Mouse (Mus musculus): ENCODE measurements around the gene Plpp2. TPM values are rescaled to one million over a fixed set of nuclear protein-coding genes. Genes with fewer than 3 reads are reported as not detected.

The Plpp2 gene
- polyA plus RNA-seq, 1 experiment = 4.1 TPM

DNA sequence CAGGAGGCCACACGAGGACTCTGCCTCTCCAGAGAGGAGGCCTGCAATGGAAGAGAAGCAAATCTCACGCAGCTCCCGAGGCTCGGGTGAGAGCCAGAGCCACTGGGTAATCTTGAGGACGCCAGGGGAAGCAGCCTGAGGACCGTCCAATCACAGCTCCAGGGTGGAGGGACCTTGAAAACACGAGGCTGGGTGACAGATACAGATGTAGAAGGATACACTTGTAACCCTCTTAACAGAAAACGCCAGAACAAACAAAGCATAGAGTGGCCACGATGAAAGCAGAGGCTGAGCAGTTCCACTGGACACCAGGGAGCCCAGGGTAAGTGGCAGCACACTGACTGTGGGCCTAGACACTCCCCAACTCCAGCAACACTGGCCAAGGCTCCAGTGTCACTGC is 16.8 kb upstream of the Plpp2 start:
- H3K36me3 ChIP-seq (ENCODE audit: control insufficient read depth, insufficient read depth, low read length) = no peaks in the 10 kb centered on the region
- H3K4me1 ChIP-seq (ENCODE audit: control insufficient read depth, insufficient read depth, low read length) = peaks cover 22% of the 10 kb centered on the region
- H3K27ac ChIP-seq (ENCODE audit: control insufficient read depth, insufficient read depth, low read depth, low read length) = no peak overlapping the region
- no peak overlapping the region for H3K4me3 ChIP-seq (ENCODE audit: control insufficient read depth, low read depth, low read length)
- H3K27me3 ChIP-seq (ENCODE audit: control insufficient read depth, insufficient read depth, low read length) = no peaks in the 10 kb centered on the region
- no peak for TF ChIP-seq CTCF (IDR thresholded peaks at IDR 0.05; ENCODE audit: control insufficient read depth, insufficient read depth, insufficient replicate concordance, low read depth, low read length)
- TF ChIP-seq POLR2A (IDR thresholded peaks at IDR 0.05; ENCODE audit: control insufficient read depth, low read depth, low read length) = peak; percentile 40; the same call in 1 of the 2 replicates

DNA sequence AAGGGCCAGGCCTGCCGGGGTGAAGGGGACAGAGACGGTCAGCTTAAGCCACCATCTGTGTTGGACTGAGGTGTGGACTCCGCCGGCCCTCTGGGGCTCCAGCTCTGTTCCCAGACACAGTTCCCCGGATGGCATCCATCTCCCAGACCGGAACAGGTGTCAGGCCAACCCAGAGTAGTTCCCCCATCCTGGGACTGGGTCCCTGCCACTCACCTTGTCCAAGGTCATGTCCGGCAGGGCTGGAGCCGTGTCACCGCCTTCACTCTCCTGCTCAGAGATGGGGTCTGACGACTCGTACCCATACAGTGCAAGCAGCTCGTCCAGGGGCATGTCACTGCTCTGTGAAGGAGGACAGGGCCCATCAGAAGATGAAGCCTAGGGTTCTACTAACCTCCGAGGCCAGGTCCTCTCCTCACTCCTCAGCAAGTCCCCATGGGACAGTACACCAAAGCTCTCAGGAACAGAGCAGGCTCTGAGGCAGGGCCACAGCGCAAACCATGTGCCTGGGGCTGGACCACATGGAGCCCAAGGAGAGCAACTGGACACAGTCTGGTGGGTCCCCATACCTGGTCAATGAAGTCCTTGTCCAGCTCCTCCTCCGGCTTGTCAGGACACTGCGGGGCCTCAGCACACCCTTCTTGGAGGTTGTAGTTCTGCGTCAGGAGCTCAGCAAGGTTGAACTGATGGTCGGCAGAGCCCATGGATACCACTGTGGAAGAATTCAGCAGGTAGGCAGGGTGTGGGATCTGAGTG is 15.6 kb upstream of the Plpp2 start:
- TF ChIP-seq POLR2A (IDR thresholded peaks at IDR 0.05; ENCODE audit: control insufficient read depth, low read depth, low read length) = no peak
- TF ChIP-seq CTCF (IDR thresholded peaks at IDR 0.05; ENCODE audit: control insufficient read depth, insufficient read depth, insufficient replicate concordance, low read depth, low read length) = no peak
- no peaks in the 10 kb centered on the region for H3K36me3 ChIP-seq (ENCODE audit: control insufficient read depth, insufficient read depth, low read length)

DNA sequence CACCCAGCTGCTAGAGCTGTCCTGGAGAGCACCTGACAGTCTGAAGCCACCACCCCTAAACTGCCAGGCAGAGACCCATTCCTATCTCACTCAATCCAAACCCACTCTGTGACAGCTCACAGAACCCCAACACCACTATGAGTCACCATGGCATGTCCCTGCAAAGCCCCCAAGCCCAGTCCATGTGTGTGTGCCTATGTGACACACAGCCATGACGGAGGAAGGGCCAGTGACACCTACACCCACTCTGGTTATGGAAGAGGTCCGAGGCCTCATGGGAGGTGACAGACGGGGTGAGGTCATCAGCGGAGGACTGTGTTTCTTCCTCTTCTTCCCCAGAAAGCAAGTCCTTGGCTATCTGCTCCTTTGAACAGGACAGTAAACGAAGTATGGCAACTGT is 14.9 kb upstream of the Plpp2 start:
- Histone ChIP-seq H3K4me1 (ENCODE audit: control insufficient read depth, insufficient read depth, low read length) (peaks cover 9% of the 10 kb centered on the region), H3K4me3 (ENCODE audit: control insufficient read depth, low read depth, low read length) (no peak overlapping the region), H3K36me3 (ENCODE audit: control insufficient read depth, insufficient read depth, low read length) (no peaks in the 10 kb centered on the region), H3K27ac (ENCODE audit: control insufficient read depth, insufficient read depth, low read depth, low read length) (no peak overlapping the region), H3K27me3 (ENCODE audit: control insufficient read depth, insufficient read depth, low read length) (no peaks in the 10 kb centered on the region)
- no peak for TF ChIP-seq POLR2A (IDR thresholded peaks at IDR 0.05; ENCODE audit: control insufficient read depth, low read depth, low read length)
- no peak for TF ChIP-seq CTCF (IDR thresholded peaks at IDR 0.05; ENCODE audit: control insufficient read depth, insufficient read depth, insufficient replicate concordance, low read depth, low read length)

More for the DNA sequence above, 15.6 kb upstream of the Plpp2 start:
- H3K4me3 ChIP-seq (ENCODE audit: control insufficient read depth, low read depth, low read length) = no peak overlapping the region
- no peak overlapping the region for H3K27ac ChIP-seq (ENCODE audit: control insufficient read depth, insufficient read depth, low read depth, low read length)
- peaks cover 14% of the 10 kb centered on the region for H3K4me1 ChIP-seq (ENCODE audit: control insufficient read depth, insufficient read depth, low read length)
- no peaks in the 10 kb centered on the region for H3K27me3 ChIP-seq (ENCODE audit: control insufficient read depth, insufficient read depth, low read length)

DNA sequence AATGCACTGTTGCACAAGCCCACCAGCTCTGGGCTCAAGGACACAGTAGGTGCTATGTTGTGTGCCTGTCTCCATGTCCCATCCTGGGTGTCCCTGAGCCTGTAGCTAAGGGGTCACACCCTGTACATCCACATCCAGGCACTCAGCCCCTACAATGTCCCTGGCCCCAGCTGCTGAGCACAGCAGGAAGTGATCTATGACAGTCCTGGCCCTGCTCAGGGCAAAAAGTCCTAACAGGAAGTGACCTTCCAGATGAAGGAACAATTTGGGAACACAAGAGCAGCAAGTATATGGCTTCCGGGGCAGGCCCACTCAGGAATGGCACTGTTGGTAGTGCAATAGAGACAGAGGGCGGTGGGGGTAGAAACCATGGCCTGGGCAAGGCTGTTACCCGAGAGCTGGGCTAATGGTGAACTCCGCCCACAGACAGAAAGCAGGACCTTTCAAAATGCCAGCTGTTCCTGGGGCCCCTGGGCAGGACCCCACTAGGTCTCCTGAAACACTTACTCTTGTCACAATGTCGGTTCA is 13.6 kb upstream of the Plpp2 start:
- H3K4me3 ChIP-seq (ENCODE audit: control insufficient read depth, low read depth, low read length) = no peak overlapping the region
- no peaks in the 10 kb centered on the region; the same call in 1 of the 2 replicates for H3K4me1 ChIP-seq (ENCODE audit: control insufficient read depth, insufficient read depth, low read length)
- H3K36me3 ChIP-seq (ENCODE audit: control insufficient read depth, insufficient read depth, low read length) = no peaks in the 10 kb centered on the region
- H3K27ac ChIP-seq (ENCODE audit: control insufficient read depth, insufficient read depth, low read depth, low read length) = no peak overlapping the region
- H3K27me3 ChIP-seq (ENCODE audit: control insufficient read depth, insufficient read depth, low read length) = no peaks in the 10 kb centered on the region
- TF ChIP-seq POLR2A (IDR thresholded peaks at IDR 0.05; ENCODE audit: control insufficient read depth, low read depth, low read length) = no peak
- no peak for TF ChIP-seq CTCF (IDR thresholded peaks at IDR 0.05; ENCODE audit: control insufficient read depth, insufficient read depth, insufficient replicate concordance, low read depth, low read length)

DNA sequence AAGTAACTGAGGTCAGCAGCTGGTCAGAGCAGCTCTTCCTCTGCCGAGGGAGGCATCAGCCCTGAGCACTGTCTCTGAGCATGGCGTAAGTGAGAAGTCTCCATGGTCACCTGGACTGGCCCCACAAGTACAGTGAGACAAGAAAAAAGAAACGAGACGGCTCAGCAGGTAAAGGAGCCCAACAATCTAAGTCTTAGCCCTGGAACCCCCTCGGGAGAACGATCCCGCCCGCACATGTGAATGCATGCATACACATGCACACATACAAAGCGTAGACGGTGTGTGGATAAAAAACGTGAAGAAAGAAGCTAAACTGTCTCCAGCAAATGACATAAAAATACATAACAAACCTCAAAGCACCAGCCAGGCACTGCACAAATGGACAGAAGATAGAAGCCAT is 12.9 kb upstream of the Plpp2 start:
- Histone ChIP-seq H3K36me3 (ENCODE audit: control insufficient read depth, insufficient read depth, low read length) (no peaks in the 10 kb centered on the region), H3K4me1 (ENCODE audit: control insufficient read depth, insufficient read depth, low read length) (no peaks in the 10 kb centered on the region; the same call in 1 of the 2 replicates), H3K4me3 (ENCODE audit: control insufficient read depth, low read depth, low read length) (no peak overlapping the region), H3K27me3 (ENCODE audit: control insufficient read depth, insufficient read depth, low read length) (no peaks in the 10 kb centered on the region), H3K27ac (ENCODE audit: control insufficient read depth, insufficient read depth, low read depth, low read length) (no peak overlapping the region)
- TF ChIP-seq CTCF (IDR thresholded peaks at IDR 0.05; ENCODE audit: control insufficient read depth, insufficient read depth, insufficient replicate concordance, low read depth, low read length) (no peak), POLR2A (IDR thresholded peaks at IDR 0.05; ENCODE audit: control insufficient read depth, low read depth, low read length) (no peak)

DNA sequence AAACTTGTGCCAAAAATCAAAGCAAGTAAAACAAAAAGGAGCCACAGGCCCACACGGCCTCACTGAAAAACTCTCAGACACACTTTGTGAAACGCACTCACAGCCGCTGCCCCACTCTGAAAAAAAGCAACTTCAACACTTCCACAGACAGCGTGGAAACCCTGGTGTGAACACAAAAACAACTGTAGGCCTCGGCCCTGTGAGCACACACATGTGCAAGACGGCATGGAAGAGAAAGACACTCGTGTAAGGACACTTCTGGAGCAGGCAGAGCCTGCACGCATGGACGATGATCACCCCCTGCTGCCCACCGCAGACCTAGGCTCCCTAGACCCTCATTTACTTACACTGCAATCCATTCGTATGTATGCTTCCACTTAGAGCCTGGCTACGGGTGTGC is 12.3 kb upstream of the Plpp2 start:
- Histone ChIP-seq H3K36me3 (ENCODE audit: control insufficient read depth, insufficient read depth, low read length) (no peaks in the 10 kb centered on the region), H3K27ac (ENCODE audit: control insufficient read depth, insufficient read depth, low read depth, low read length) (no peak overlapping the region)
- TF ChIP-seq POLR2A (IDR thresholded peaks at IDR 0.05; ENCODE audit: control insufficient read depth, low read depth, low read length) (no peak), CTCF (IDR thresholded peaks at IDR 0.05; ENCODE audit: control insufficient read depth, insufficient read depth, insufficient replicate concordance, low read depth, low read length) (no peak)

DNA sequence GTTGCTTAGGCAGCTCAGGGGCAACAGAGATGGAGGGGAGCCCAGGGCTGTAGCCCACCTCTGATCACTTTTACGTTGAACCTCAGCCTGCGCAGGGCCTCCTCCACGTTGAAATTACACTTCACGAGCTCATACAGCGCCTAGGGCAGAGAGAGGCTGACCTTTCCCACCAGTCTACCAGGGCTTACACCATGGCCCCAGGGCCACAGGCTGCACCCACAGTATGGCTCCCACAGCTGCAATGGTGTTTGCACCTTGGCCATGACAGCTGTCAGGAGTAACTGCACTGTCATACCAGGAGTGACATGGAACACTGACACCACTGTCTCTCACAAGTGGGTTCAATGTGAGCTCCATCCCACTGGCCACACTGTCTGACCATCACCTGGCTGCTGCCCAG is 11.0 kb upstream of the Plpp2 start:
- Histone ChIP-seq H3K4me3 (ENCODE audit: control insufficient read depth, low read depth, low read length) (no peak overlapping the region), H3K4me1 (ENCODE audit: control insufficient read depth, insufficient read depth, low read length) (no peaks in the 10 kb centered on the region), H3K27ac (ENCODE audit: control insufficient read depth, insufficient read depth, low read depth, low read length) (no peak overlapping the region), H3K27me3 (ENCODE audit: control insufficient read depth, insufficient read depth, low read length) (no peaks in the 10 kb centered on the region), H3K36me3 (ENCODE audit: control insufficient read depth, insufficient read depth, low read length) (no peaks in the 10 kb centered on the region)
- no peak for TF ChIP-seq CTCF (IDR thresholded peaks at IDR 0.05; ENCODE audit: control insufficient read depth, insufficient read depth, insufficient replicate concordance, low read depth, low read length)
- TF ChIP-seq POLR2A (IDR thresholded peaks at IDR 0.05; ENCODE audit: control insufficient read depth, low read depth, low read length) = no peak

More for the DNA sequence above, 12.3 kb upstream of the Plpp2 start:
- H3K4me3 ChIP-seq (ENCODE audit: control insufficient read depth, low read depth, low read length) = no peak overlapping the region
- no peaks in the 10 kb centered on the region for H3K4me1 ChIP-seq (ENCODE audit: control insufficient read depth, insufficient read depth, low read length)
- H3K27me3 ChIP-seq (ENCODE audit: control insufficient read depth, insufficient read depth, low read length) = no peaks in the 10 kb centered on the region

Data from testis, adult 2 months (tissue).